Mouse (Mus musculus) left cerebral cortex, postnatal 14 days (tissue): ENCODE results near the gene Xylt1. TPM values are rescaled to one million over a fixed set of nuclear protein-coding genes. Genes with fewer than 3 reads are reported as not detected.

ENCODE experiments used
- DNase-seq, 2 experiments: peaks; one replicate each; pipeline ENCODE4 v3.0.0; 2021 to 2022; ENCODE audit warnings: low spot score in 2 of 2, mixed read lengths in 1 of 2
- intact Hi-C: fragments of 180-260 bp; cut with DNase I; formaldehyde crosslinking; loops from one replicate; pipeline ENCODE4 v1.15.1; 2025
- total RNA-seq, 2 experiments: library from RNA; stranded (reverse); gene quantifications; 2 replicates each; pipeline ENCODE4 v1.2.3; 2021

Gene Xylt1
- total RNA-seq, 2 experiments from 2014 or later, result 52.9 to 53.8 TPM

- peak in 1 of 2 experiments; percentile 26 for DNase-seq
- intact Hi-C loops, result loop anchor here (10.0 kb wide), 1 partner anchor 165 kb away; no protein-coding TSS in a partner anchor
Measured at GRCm38 (mm10) chr7:117709901-117710607, 329.3 kb downstream of the Xylt1 start.

- no peak for DNase-seq
- intact Hi-C loops, result loop anchor here (10.0 kb wide), 1 partner anchor 158 kb away; no protein-coding TSS in a partner anchor
Measured at GRCm38 (mm10) chr7:117716876-117717408, 336.2 kb downstream of the Xylt1 start.

- peak in 1 of 2 experiments; percentile 33 for DNase-seq
- intact Hi-C loops, result no loop called here
Measured at GRCm38 (mm10) chr7:117720426-117720825, 339.6 kb downstream of the Xylt1 start.
